Mouse (Mus musculus) megakaryocyte, embryonic 14.5 days (primary cell): Measurements from ENCODE around the gene Macc1. TPM values are rescaled to one million over a fixed set of nuclear protein-coding genes. Genes with fewer than 3 reads are reported as not detected.
"Not testable (repeated sequence)": the region's sequence is repeated elsewhere in the genome, so short reads cannot be mapped to it uniquely, and the experiment has no call there.

Source experiments
- H3K27me3 ChIP-seq: replicated peaks from 2 replicates; pipeline ENCODE3; 2012; ENCODE audit warnings: inconsistent platforms
- H3K36me3 ChIP-seq: replicated peaks from 2 replicates; pipeline ENCODE3; 2012; ENCODE audit warnings: low read length, inconsistent platforms, mixed read lengths
- H3K4me1 ChIP-seq: 2 replicates; pipeline ENCODE4 v1.6.1; 2012; ENCODE audit warnings: inconsistent platforms
- H3K4me3 ChIP-seq: replicated peaks from 2 replicates; pipeline ENCODE3; 2012; ENCODE audit warnings: moderate library complexity, mild to moderate bottlenecking, inconsistent platforms
- H3K9me3 ChIP-seq: 2 replicates; pipeline ENCODE4 v1.6.1; 2012; ENCODE audit warnings: inconsistent platforms
- FLI1 ChIP-seq: IDR thresholded peaks from 2 replicates; pipeline ENCODE4 v1.6.1; 2012; ENCODE audit warnings: low read length, inconsistent platforms, mixed read lengths
- GATA1 ChIP-seq: IDR thresholded peaks from 3 replicates; pipeline ENCODE4 v1.6.1; 2012; ENCODE audit warnings: mixed read lengths, low read length, inconsistent platforms, borderline replicate concordance
- polyA plus RNA-seq: library from polyadenylated mRNA; stranded (reverse); fragments of >175 nt; gene quantifications from 2 replicates; pipeline ENCODE4 v1.2.3, GENCODE M21; 2012; ENCODE audit warnings: low replicate concordance; ENCODE audit not compliant: insufficient read depth

Gene Macc1
- polyA plus RNA-seq, 1 experiment, result not detected

DNA sequence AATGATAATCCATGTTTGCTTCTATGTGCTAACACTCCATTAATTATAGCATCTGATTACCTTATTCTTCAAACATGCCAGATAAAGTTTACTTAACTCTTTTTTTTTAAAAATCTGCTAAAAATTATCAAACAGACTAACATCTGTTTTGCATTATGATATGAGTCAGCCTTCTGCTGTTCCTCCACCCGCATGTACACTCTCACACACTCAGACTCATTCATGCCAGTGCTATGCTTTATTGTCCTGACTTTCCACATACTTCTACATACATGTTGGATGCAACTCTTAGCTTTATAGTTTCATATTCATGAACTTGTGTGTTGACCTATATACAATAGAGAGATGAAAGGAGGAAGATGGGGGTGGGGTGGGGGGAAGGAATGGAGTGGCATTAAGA is 4.7 kb downstream of the Macc1 start:
- TF ChIP-seq GATA1 (no peak), FLI1 (no peak)
- Histone ChIP-seq H3K4me1 (no peaks in the 10 kb centered on the region), H3K4me3 (no peak overlapping the region), H3K36me3 (no peaks in the 10 kb centered on the region), H3K27me3 (no peaks in the 10 kb centered on the region), H3K9me3 (no peaks in the 10 kb centered on the region)

DNA sequence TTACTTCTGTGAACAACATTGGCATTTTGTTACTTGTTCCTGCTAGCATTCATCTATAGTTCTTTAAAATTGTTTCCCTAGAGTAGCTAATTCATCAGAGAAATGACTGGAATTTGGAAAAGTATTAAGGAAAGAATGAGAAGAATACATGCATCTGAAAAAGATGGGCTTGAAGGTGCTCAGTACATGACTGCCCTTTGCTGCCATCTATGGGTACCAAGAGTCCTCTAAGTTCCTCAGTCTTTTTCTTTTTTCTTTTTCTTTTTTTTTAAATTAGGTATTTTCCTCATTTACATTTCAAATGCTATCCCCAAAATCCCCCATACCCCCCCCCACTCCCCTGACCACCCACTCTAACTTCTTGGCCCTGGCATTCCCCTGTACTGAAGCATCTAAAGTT is 11.3 kb downstream of the Macc1 start:
- no peaks in the 10 kb centered on the region for H3K9me3 ChIP-seq
- H3K36me3 ChIP-seq, result no peaks in the 10 kb centered on the region
- no peaks in the 10 kb centered on the region for H3K27me3 ChIP-seq
- TF ChIP-seq FLI1 (no peak), GATA1 (no peak)
- H3K4me1 ChIP-seq, result no peaks in the 10 kb centered on the region
- no peak overlapping the region for H3K4me3 ChIP-seq

DNA sequence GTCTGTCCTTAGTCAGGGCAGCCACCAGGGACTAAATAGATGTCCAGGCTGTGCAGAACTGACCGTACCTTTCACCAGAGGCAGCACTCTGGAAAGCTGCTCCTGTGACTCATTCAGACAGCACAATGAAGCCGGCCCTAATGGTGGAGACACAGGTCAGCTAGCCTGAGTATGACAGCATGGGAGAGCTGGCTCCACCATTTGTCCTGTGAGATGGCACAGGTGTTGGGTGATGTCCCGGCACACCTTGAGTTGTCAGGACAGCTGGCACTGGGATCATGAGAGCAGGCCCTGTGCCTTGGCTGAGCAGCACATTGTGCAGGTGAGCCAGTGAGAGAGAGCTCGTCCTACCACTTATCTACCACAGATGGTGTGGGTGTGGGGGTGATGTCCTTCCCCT is 16.6 kb downstream of the Macc1 start:
- no peaks in the 10 kb centered on the region; the same call in 1 of the 2 replicates for H3K9me3 ChIP-seq
- TF ChIP-seq FLI1 (no peak), GATA1 (no peak)
- no peaks in the 10 kb centered on the region for H3K36me3 ChIP-seq
- H3K27me3 ChIP-seq, result no peaks in the 10 kb centered on the region
- no peaks in the 10 kb centered on the region for H3K4me1 ChIP-seq
- H3K4me3 ChIP-seq, result no peak overlapping the region

DNA sequence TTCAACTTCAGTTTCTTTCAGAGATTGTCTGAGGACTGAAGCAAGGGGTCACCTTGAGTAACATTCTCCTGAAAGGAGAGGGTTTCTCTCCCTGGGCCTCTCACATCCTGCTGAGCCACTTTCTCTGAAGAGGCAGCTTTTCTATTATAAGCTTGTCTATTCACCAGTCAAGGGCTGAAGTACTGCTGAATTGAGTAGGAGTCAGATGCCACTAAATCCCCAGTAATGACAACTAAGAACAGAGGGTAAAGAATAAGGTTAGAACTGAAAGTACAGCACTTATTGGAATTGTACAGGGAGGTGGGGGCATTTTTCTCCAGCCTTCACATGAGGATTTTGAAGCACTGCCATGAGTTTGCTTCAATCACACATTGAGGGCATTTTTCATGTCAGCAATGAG is 19.3 kb downstream of the Macc1 start:
- H3K9me3 ChIP-seq, result no peaks in the 10 kb centered on the region; the same call in 1 of the 2 replicates
- no peak overlapping the region for H3K4me3 ChIP-seq
- no peaks in the 10 kb centered on the region for H3K4me1 ChIP-seq
- no peaks in the 10 kb centered on the region for H3K27me3 ChIP-seq
- TF ChIP-seq GATA1 (no peak), FLI1 (no peak)
- H3K36me3 ChIP-seq, result no peaks in the 10 kb centered on the region

DNA sequence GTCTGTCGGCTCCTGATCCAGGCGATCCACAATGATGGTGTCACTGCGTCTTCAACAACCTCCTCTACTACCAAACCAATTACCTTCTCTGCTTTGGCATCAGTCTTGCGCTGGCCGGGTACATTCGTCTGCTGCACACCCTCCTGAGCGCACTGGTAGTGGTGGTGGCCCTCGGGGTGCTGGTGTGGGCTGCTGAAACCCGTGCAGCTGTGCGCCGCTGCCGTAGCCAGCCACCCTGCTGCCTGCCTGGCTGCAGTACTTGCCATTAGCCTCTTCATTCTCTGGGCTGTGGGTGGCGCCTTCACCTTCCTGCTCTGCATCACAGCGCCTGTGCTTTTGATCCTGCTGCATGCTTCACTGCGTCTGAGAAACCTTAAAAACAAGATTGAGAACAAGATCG is 38.5 kb downstream of the Macc1 start:
- not testable (repeated sequence) for H3K9me3 ChIP-seq, H3K4me3 ChIP-seq, H3K27me3 ChIP-seq, H3K36me3 ChIP-seq, H3K4me1 ChIP-seq

DNA sequence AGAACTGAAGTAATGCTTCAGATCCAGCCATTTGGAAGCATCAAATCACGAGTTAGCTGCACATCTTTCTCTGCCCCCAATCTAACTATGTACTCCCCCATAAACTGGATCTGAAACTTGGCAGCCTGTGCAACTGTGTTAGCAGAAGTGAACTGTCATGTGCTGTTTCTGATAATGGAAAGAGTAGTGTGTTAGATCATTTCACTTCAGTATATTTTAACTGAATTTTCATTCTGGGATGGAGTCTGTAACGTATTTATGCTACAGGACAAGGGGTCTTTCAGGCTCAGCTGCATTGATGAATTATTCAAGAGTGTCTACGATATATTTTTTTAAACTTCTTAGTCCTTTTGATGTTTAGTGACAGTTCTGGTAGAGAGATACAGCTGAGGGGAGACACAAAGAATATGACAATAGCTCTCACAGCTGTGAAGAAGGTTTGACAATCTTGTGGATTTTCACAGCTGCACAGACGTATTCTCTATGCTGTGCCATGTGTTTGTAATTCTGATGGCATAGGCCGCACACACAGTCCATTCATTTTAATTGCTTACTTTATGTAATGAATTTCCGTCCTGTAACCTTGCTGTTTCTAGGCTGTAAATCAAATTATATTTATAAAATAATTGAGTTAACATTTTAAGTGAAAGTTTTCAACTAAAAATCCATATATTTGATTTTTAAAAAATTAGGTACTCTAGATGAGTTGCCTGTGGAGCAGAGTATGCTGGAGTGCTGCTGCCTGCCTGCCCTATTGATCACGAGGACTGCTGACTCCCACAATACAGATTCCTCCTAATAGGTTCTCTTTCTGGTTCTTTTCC is 43.6 kb downstream of the Macc1 start:
- Histone ChIP-seq H3K4me3 (no peak overlapping the region), H3K36me3 (no peaks in the 10 kb centered on the region), H3K27me3 (no peaks in the 10 kb centered on the region), H3K4me1 (no peaks in the 10 kb centered on the region), H3K9me3 (peaks cover 1% of the 10 kb centered on the region; the same call in 1 of the 2 replicates)
- no peak for TF ChIP-seq FLI1
- TF ChIP-seq GATA1, result no peak

DNA sequence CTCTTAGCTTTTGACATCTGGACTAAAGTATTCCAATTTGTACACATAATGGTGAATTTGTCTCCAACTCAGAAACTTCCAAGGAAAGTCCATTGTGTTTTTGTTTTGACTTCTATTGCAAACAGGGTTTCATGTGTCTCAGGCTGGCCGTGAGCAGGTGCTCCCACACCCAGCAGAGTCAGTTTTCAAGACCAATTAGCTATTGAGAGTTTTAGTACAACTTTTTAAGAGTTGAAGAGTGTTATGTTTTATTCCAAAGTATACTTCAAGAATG is 44.1 kb downstream of the Macc1 start:
- TF ChIP-seq FLI1, result no peak
- TF ChIP-seq GATA1, result no peak
- no peaks in the 10 kb centered on the region for H3K9me3 ChIP-seq

DNA sequence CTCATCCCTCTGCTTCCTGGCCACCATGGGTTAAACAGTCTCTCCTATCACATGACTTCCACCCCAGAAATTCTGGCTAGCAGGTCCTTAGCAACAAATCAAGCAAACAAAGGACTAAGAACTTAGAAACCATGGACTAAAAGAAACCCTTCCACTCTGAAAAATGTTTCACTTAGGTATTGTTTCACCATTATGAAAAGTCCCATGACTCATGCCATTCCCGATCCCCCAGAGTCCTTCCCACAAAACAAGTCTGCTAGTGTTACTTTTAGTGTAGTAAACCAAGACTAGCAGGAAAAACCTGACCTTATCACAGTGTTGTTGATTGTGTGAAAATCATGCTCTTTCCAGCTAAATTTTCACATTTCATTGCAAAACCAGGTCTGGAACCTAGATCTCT is 51.0 kb downstream of the Macc1 start:
- no peak for TF ChIP-seq GATA1
- TF ChIP-seq FLI1, result no peak
- Histone ChIP-seq H3K36me3 (no peaks in the 10 kb centered on the region), H3K4me3 (no peak overlapping the region), H3K27me3 (no peaks in the 10 kb centered on the region), H3K4me1 (no peaks in the 10 kb centered on the region), H3K9me3 (no peaks in the 10 kb centered on the region)

More for the DNA sequence above, 44.1 kb downstream of the Macc1 start:
- no peaks in the 10 kb centered on the region for H3K4me1 ChIP-seq
- H3K36me3 ChIP-seq, result no peaks in the 10 kb centered on the region
- H3K27me3 ChIP-seq, result no peaks in the 10 kb centered on the region
- no peak overlapping the region for H3K4me3 ChIP-seq

DNA sequence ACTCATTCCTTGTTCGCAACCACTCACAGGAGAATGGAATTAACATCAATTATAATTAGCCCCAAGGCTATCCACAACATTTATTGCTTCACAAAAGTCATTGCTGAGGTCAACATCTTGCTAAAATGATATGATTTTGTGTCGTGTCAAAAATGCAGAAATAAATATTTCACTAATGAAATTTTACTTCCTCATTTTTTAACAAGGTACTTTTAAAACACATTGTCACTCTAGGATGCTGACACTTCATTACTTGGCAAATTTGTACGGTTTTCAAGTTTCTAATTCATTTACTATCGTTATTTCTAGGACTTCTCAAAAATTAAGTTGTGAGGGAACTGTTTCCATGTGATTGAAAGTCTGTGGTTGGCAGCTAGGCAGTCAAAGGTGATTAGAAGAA is 55.8 kb downstream of the Macc1 start:
- Histone ChIP-seq H3K36me3 (no peaks in the 10 kb centered on the region), H3K27me3 (no peaks in the 10 kb centered on the region), H3K4me1 (no peaks in the 10 kb centered on the region), H3K4me3 (no peak overlapping the region), H3K9me3 (no peaks in the 10 kb centered on the region)
- TF ChIP-seq FLI1 (no peak), GATA1 (no peak)

DNA sequence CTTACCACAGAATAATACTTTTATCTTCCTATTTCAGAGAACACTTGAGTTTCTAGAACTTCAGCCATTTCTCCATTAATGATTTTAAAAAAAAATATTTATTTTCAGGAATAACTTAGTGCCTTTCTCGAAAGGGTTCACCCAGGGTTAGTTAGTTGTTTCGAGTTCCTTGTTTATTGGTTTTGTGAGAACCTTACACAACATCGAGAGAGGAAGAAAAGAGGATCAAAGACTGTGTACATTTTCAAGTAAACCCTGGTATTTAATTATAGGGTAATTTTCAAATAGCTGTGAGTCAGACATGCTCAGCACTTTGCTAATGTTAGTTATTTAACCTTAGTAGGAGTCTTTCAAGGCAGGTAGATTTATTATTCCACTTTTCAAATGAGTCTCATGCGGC is 58.3 kb downstream of the Macc1 start:
- TF ChIP-seq GATA1 (no peak), FLI1 (no peak)
- Histone ChIP-seq H3K9me3 (no peaks in the 10 kb centered on the region), H3K27me3 (no peaks in the 10 kb centered on the region), H3K36me3 (no peaks in the 10 kb centered on the region), H3K4me1 (no peaks in the 10 kb centered on the region), H3K4me3 (no peak overlapping the region)

DNA sequence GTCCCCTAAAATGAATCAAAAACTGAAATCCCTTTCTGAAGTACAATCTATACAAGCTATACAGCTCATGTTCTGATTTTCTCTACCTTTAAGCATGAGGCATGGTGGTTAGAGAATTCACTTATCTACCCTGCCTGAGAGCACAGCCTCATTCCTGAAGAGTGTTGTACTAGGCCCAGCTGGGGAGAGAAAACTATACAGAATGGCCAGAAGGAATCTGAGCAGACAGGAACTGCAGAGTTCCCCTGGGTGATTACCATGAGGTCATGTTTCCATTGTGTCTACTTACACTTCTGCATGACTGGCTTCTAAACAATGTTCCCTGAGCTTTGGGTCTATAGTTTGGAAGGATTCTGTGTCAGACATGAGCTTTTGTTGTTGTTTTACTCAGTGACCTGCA is 62.8 kb downstream of the Macc1 start:
- no peak overlapping the region for H3K4me3 ChIP-seq
- H3K9me3 ChIP-seq, result no peaks in the 10 kb centered on the region
- no peaks in the 10 kb centered on the region for H3K27me3 ChIP-seq
- H3K4me1 ChIP-seq, result no peaks in the 10 kb centered on the region
- TF ChIP-seq GATA1, result no peak
- H3K36me3 ChIP-seq, result no peaks in the 10 kb centered on the region
